Mouse (Mus musculus): Measurements from ENCODE around the gene Pum1.

- peak; percentile 96 for TF ChIP-seq CTCF (IDR thresholded peaks at IDR 0.05; ENCODE audit: extremely low read depth, insufficient read depth, low read length)
- TF ChIP-seq POLR2A (IDR thresholded peaks at IDR 0.05; ENCODE audit: extremely low read depth, insufficient read depth, low read length) = no peak
Measured at GRCm38 (mm10) chr4:130790180-130790579, 127.1 kb downstream of the Pum1 start.
